Mouse (Mus musculus): Measurements from ENCODE around the gene Itprid2. TPM values are rescaled to one million over a fixed set of nuclear protein-coding genes. Genes with fewer than 3 reads are reported as not detected.

Gene Itprid2
- total RNA-seq, 2 experiments from 2014 or later, result 20.9 to 25.4 TPM

GRCm38 (mm10) chr2:79647094-79647493 is 11.9 kb downstream of the Itprid2 start:
- intact Hi-C loops (cut with DNase I), result loop anchor here (10.0 kb wide), 1 partner anchor 128 kb away; no protein-coding TSS in a partner anchor
- DNase-seq (ENCODE audit: low spot score), result no peak

GRCm38 (mm10) chr2:79647728-79648127 is 12.6 kb downstream of the Itprid2 start:
- DNase-seq (ENCODE audit: low spot score), result no peak
- intact Hi-C loops (cut with DNase I), result loop anchor here (10.0 kb wide), 1 partner anchor 127 kb away; no protein-coding TSS in a partner anchor

GRCm38 (mm10) chr2:79651185-79651584 is 16.0 kb downstream of the Itprid2 start:
- DNase-seq (ENCODE audit: low spot score), result no peak
- intact Hi-C loops (cut with DNase I), result no loop called here

- DNase-seq (ENCODE audit: low spot score), result no peak
- intact Hi-C loops (cut with DNase I), result no loop called here
These were observed 16.5 kb downstream of the Itprid2 start for GRCm38 (mm10) chr2:79651701-79652100.

GRCm38 (mm10) chr2:79652502-79652901 is 17.4 kb downstream of the Itprid2 start:
- DNase-seq (ENCODE audit: low spot score), result no peak
- intact Hi-C loops (cut with DNase I), result no loop called here

- DNase-seq (ENCODE audit: low spot score), result no peak
- intact Hi-C loops (cut with DNase I), result no loop called here
These were observed 18.1 kb downstream of the Itprid2 start for GRCm38 (mm10) chr2:79653093-79653808.

- DNase-seq (ENCODE audit: low spot score), result no peak
- intact Hi-C loops (cut with DNase I), result no loop called here
These were observed 18.6 kb downstream of the Itprid2 start for GRCm38 (mm10) chr2:79653809-79654164.

GRCm38 (mm10) chr2:79657062-79657461 is 21.9 kb downstream of the Itprid2 start:
- intact Hi-C loops (cut with DNase I), result no loop called here

GRCm38 (mm10) chr2:79660417-79661185 is 25.4 kb downstream of the Itprid2 start:
- intact Hi-C loops (cut with DNase I), result no loop called here
- DNase-seq (ENCODE audit: low spot score), result no peak

More at GRCm38 (mm10) chr2:79657062-79657461, 21.9 kb downstream of the Itprid2 start:
- DNase-seq (ENCODE audit: low spot score), result no peak

GRCm38 (mm10) chr2:79661486-79662104 is 26.4 kb downstream of the Itprid2 start:
- no peak for DNase-seq (ENCODE audit: low spot score)
- intact Hi-C loops (cut with DNase I), result no loop called here

- intact Hi-C loops (cut with DNase I), result no loop called here
- DNase-seq (ENCODE audit: low spot score), result no peak
These were observed 29.6 kb downstream of the Itprid2 start for GRCm38 (mm10) chr2:79664532-79665286.

- DNase-seq (ENCODE audit: low spot score), result no peak
These were observed 30.3 kb downstream of the Itprid2 start for GRCm38 (mm10) chr2:79665492-79665891.

GRCm38 (mm10) chr2:79675266-79675665 is 40.1 kb downstream of the Itprid2 start:
- no peak for DNase-seq (ENCODE audit: low spot score)
- intact Hi-C loops (cut with DNase I), result no loop called here

More at GRCm38 (mm10) chr2:79665492-79665891, 30.3 kb downstream of the Itprid2 start:
- intact Hi-C loops (cut with DNase I), result no loop called here

GRCm38 (mm10) chr2:79677663-79678257 is 42.6 kb downstream of the Itprid2 start:
- intact Hi-C loops (cut with DNase I), result no loop called here
- no peak for DNase-seq (ENCODE audit: low spot score)

GRCm38 (mm10) chr2:79681672-79682071 is 46.5 kb downstream of the Itprid2 start:
- no peak for DNase-seq (ENCODE audit: low spot score)
- intact Hi-C loops (cut with DNase I), result no loop called here

GRCm38 (mm10) chr2:79683258-79683657 is 48.1 kb downstream of the Itprid2 start:
- DNase-seq (ENCODE audit: low spot score), result no peak
- intact Hi-C loops (cut with DNase I), result no loop called here

GRCm38 (mm10) chr2:79690838-79691237 is 55.7 kb downstream of the Itprid2 start:
- intact Hi-C loops (cut with DNase I), result no loop called here
- no peak for DNase-seq (ENCODE audit: low spot score)

GRCm38 (mm10) chr2:79695190-79695589 is 60.0 kb downstream of the Itprid2 start:
- DNase-seq (ENCODE audit: low spot score), result no peak
- intact Hi-C loops (cut with DNase I), result no loop called here

GRCm38 (mm10) chr2:79695939-79696338 is 60.8 kb downstream of the Itprid2 start:
- intact Hi-C loops (cut with DNase I), result no loop called here
- DNase-seq (ENCODE audit: low spot score), result no peak
